Mouse (Mus musculus): ENCODE measurements at regions not wholly inside any gene's neighbourhood (a gene's known extent, or its start where the extent isn't known, plus 50 kb on each side); places are given as distances from the start of the nearest gene placed in this dataset.

GRCm38 (mm10) chr1:88860871-88861589 lies 159.0 kb upstream of the Arl4c start:
- Histone ChIP-seq H3K27ac (peak overlapping the region; percentile 29; the same call in 1 of the 2 replicates), H3K4me3 (no peak overlapping the region), H3K9ac (no peak overlapping the region), H3K27me3 (no peaks in the 10 kb centered on the region), H3K4me2 (0 out of 2 replicates have a peak overlapping the region, but pooled peaks have one; percentile 6), H3K36me3 (no peaks in the 10 kb centered on the region), H3K9me3 (no peaks in the 10 kb centered on the region), H3K4me1 (0 out of 2 replicates have a peak, but pooled peaks cover 11% of the 10 kb centered on the region)
- no peak for ATAC-seq (ENCODE audit: borderline replicate concordance, extremely low read depth, low FRiP score, low TSS enrichment)
- 15% methylated on average over 7 of the region's 7 CpGs for WGBS

DNA sequence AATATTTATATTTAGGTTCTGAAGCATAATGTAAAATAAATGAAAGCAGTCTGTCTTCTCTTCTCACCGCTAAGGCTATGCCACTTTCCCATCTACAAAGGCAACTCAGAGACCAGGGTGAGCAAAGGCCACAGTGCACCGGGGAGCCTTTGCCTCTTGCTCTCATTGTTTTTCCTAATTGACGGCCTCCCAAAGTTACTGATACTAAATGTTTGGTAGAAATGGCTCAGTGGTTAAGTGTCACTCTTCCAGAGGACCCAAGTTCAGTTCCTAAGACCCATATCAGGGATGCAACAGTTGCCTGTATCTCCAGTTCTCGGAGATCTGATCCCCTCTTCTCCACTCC lies 159.5 kb upstream of the Arl4c start:
- no peak overlapping the region for H3K4me3 ChIP-seq
- H3K9ac ChIP-seq, result no peak overlapping the region
- 0 out of 2 replicates have a peak overlapping the region, but pooled peaks have one; percentile 6 for H3K4me2 ChIP-seq
- H3K9me3 ChIP-seq, result no peaks in the 10 kb centered on the region
- H3K4me1 ChIP-seq, result 0 out of 2 replicates have a peak, but pooled peaks cover 11% of the 10 kb centered on the region
- no peaks in the 10 kb centered on the region for H3K27me3 ChIP-seq
- H3K27ac ChIP-seq, result peak overlapping the region; percentile 29; the same call in 1 of the 2 replicates
- WGBS, result 45% methylated on average over 4 of the region's 4 CpGs
- no peaks in the 10 kb centered on the region for H3K36me3 ChIP-seq
- no peak for ATAC-seq (ENCODE audit: borderline replicate concordance, extremely low read depth, low FRiP score, low TSS enrichment)

DNA sequence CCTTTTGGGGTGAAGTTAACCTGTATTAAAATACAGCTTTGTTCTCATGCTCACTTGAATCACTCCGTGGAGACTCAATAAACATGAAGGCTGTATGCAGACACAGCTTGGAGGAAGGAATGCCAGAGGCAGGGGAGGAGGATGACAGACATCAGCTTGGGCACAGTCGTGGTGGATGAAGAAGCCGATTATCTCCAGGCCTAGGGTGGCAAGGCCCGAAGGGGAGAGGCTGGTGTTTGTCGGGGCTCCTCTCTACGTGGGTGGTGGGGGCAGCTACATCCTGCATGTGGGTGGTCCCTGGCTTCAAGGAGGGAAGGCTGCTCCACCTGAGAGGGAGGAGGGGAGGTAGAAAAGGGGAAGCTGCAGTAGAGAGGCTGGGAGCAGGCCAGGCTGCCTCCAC lies 163.4 kb upstream of the Arl4c start:
- Histone ChIP-seq H3K27me3 (no peaks in the 10 kb centered on the region), H3K9ac (no peak overlapping the region), H3K27ac (no peak overlapping the region), H3K9me3 (no peaks in the 10 kb centered on the region), H3K4me1 (0 out of 2 replicates have a peak, but pooled peaks cover 11% of the 10 kb centered on the region), H3K36me3 (no peaks in the 10 kb centered on the region), H3K4me3 (no peak overlapping the region), H3K4me2 (no peak overlapping the region)
- no peak for ATAC-seq (ENCODE audit: borderline replicate concordance, extremely low read depth, low FRiP score, low TSS enrichment)
- WGBS, result 18% methylated on average over 6 of the region's 6 CpGs

DNA sequence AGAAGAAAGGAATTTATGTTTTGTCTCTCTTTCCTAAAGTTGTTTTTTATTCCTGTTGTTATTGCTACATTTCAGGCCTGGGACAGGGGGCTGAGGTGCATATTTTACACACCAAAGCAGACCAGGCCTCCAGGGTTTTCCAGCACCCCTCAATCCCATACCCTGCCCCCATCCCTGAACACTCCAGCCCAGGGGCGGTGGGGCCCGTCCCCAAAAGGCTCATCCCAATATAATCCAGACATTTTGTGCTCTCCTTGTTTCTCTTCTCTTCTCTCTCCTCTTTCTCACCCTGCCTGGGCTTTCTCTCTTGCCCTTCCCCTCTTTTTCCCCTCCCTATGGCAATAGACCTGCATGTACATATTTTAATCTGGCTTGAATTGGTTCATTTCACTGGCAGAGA lies 164.6 kb upstream of the Arl4c start:
- Histone ChIP-seq H3K9me3 (no peaks in the 10 kb centered on the region), H3K4me2 (no peak overlapping the region), H3K9ac (no peak overlapping the region), H3K4me1 (0 out of 2 replicates have a peak, but pooled peaks cover 3% of the 10 kb centered on the region), H3K27me3 (no peaks in the 10 kb centered on the region), H3K36me3 (no peaks in the 10 kb centered on the region), H3K27ac (no peak overlapping the region), H3K4me3 (no peak overlapping the region)
- WGBS, result 93% methylated on average over 2 of the region's 2 CpGs
- no peak for ATAC-seq (ENCODE audit: borderline replicate concordance, extremely low read depth, low FRiP score, low TSS enrichment)

GRCm38 (mm10) chr1:88867138-88867537 lies 165.1 kb upstream of the Arl4c start:
- no peak overlapping the region for H3K4me2 ChIP-seq

GRCm38 (mm10) chr1:88869885-88870284 lies 167.9 kb upstream of the Arl4c start:
- Histone ChIP-seq H3K4me3 (no peak overlapping the region), H3K4me2 (no peak overlapping the region), H3K9ac (no peak overlapping the region), H3K9me3 (no peaks in the 10 kb centered on the region), H3K27me3 (no peaks in the 10 kb centered on the region), H3K36me3 (no peaks in the 10 kb centered on the region), H3K27ac (no peak overlapping the region), H3K4me1 (no peaks in the 10 kb centered on the region)
- WGBS, result 79% methylated on average over 4 of the region's 4 CpGs
- no peak for ATAC-seq (ENCODE audit: borderline replicate concordance, extremely low read depth, low FRiP score, low TSS enrichment)

More at GRCm38 (mm10) chr1:88867138-88867537, 165.1 kb upstream of the Arl4c start:
- no peaks in the 10 kb centered on the region for H3K9me3 ChIP-seq
- ATAC-seq (ENCODE audit: borderline replicate concordance, extremely low read depth, low FRiP score, low TSS enrichment), result no peak
- H3K27me3 ChIP-seq, result no peaks in the 10 kb centered on the region
- H3K4me3 ChIP-seq, result no peak overlapping the region
- no peaks in the 10 kb centered on the region for H3K4me1 ChIP-seq
- no peak overlapping the region for H3K9ac ChIP-seq
- no peak overlapping the region for H3K27ac ChIP-seq
- H3K36me3 ChIP-seq, result no peaks in the 10 kb centered on the region
- WGBS, result 73% methylated on average over 3 of the region's 3 CpGs

DNA sequence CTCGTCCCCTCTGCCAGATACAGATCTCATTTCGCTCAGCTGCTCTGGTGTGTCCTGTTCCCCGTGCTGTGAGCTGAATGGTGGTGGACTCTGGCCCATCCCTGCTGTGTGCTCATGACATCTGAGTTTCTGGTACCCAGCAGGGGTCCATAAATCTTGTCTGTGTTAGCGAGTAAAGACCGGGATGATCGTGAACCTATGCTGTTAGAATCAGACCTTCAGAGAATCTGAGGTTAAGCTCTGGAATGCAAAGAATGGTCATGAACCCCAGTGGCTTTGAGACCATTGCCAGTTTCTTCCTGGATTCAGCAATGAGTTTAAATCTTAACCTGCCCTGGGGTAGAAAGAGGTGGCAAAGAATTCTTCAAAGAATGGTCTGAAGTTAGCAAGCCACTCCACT lies 173.3 kb upstream of the Arl4c start:
- H3K4me3 ChIP-seq, result no peak overlapping the region
- H3K9ac ChIP-seq, result no peak overlapping the region
- no peak overlapping the region for H3K27ac ChIP-seq
- no peak for ATAC-seq (ENCODE audit: borderline replicate concordance, extremely low read depth, low FRiP score, low TSS enrichment)
- H3K4me1 ChIP-seq, result peaks cover 3% of the 10 kb centered on the region; the same call in 1 of the 2 replicates
- H3K9me3 ChIP-seq, result no peaks in the 10 kb centered on the region
- no peak overlapping the region for H3K4me2 ChIP-seq
- WGBS, result 57% methylated on average over 6 of the region's 6 CpGs
- no peaks in the 10 kb centered on the region for H3K27me3 ChIP-seq
- H3K36me3 ChIP-seq, result no peaks in the 10 kb centered on the region

- Histone ChIP-seq H3K4me2 (no peak overlapping the region), H3K4me1 (peaks cover 3% of the 10 kb centered on the region; the same call in 1 of the 2 replicates), H3K36me3 (no peaks in the 10 kb centered on the region), H3K9ac (no peak overlapping the region), H3K27ac (peak overlapping the region; percentile 50), H3K27me3 (no peaks in the 10 kb centered on the region), H3K9me3 (no peaks in the 10 kb centered on the region), H3K4me3 (no peak overlapping the region)
- ATAC-seq (ENCODE audit: borderline replicate concordance, extremely low read depth, low FRiP score, low TSS enrichment), result no peak
- WGBS, result 67% methylated on average over 11 of the region's 11 CpGs
Observed at GRCm38 (mm10) chr1:88877441-88877840, 175.4 kb upstream of the Arl4c start.

GRCm38 (mm10) chr1:88878831-88879230 lies 176.8 kb upstream of the Arl4c start:
- Histone ChIP-seq H3K36me3 (no peaks in the 10 kb centered on the region), H3K4me2 (no peak overlapping the region), H3K9me3 (no peaks in the 10 kb centered on the region), H3K9ac (no peak overlapping the region), H3K27ac (no peak overlapping the region), H3K4me1 (peaks cover 3% of the 10 kb centered on the region; the same call in 1 of the 2 replicates), H3K4me3 (no peak overlapping the region), H3K27me3 (no peaks in the 10 kb centered on the region)
- no peak for ATAC-seq (ENCODE audit: borderline replicate concordance, extremely low read depth, low FRiP score, low TSS enrichment)
- 74% methylated on average over 10 of the region's 10 CpGs for WGBS

DNA sequence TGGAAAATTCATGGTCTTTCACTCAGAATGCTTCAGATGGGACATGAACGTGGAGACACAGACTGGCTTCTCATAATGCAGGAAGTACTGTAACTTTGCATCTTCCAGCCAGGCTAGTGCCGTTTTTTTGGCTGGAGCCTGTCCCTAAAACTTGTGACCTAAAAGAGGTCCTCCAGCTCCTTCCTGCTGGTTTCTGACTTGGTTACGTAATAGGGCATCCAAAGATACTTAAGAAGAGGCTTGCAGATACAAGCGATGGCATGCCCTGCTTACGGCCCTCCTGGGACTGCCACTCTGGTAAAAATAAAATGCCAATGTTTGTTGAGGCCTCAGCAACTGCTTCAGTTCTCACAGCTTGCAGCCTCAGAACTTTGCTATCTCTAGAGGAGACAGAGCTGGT lies 177.3 kb upstream of the Arl4c start:
- ATAC-seq (ENCODE audit: borderline replicate concordance, extremely low read depth, low FRiP score, low TSS enrichment), result no peak

DNA sequence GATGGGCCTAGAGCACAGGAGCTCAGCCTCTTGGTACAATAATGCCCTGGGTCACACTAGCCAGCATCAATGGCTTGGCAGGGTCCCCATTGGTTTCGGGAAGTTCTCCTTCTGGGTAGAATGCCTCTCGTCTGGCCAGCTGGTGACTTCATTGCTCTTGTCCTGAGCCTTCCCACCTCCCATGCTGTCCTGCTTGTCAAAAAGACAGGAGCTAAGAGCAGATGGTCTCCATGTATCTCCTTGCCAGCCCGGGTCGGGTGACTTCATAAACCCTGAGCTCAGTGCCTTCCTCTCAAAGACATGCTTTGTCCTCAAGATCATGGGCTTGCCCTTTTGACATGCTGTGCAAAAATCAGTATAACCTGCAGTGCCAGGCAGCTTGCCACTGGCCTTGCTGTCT lies 179.2 kb upstream of the Sh3bp4 start:
- Histone ChIP-seq H3K9ac (no peak overlapping the region), H3K9me3 (no peaks in the 10 kb centered on the region), H3K27ac (no peak overlapping the region), H3K4me2 (no peak overlapping the region), H3K4me1 (no peaks in the 10 kb centered on the region), H3K4me3 (no peak overlapping the region), H3K27me3 (no peaks in the 10 kb centered on the region), H3K36me3 (no peaks in the 10 kb centered on the region)
- 86% methylated on average over 4 of the region's 4 CpGs for WGBS
- ATAC-seq (ENCODE audit: borderline replicate concordance, extremely low read depth, low FRiP score, low TSS enrichment), result no peak

More for the DNA sequence above, 177.3 kb upstream of the Arl4c start:
- no peaks in the 10 kb centered on the region for H3K9me3 ChIP-seq
- no peak overlapping the region for H3K4me3 ChIP-seq
- H3K27me3 ChIP-seq, result no peaks in the 10 kb centered on the region
- no peak overlapping the region for H3K4me2 ChIP-seq
- no peak overlapping the region for H3K27ac ChIP-seq
- H3K36me3 ChIP-seq, result no peaks in the 10 kb centered on the region
- no peak overlapping the region for H3K9ac ChIP-seq
- 79% methylated on average over 5 of the region's 5 CpGs for WGBS
- peaks cover 3% of the 10 kb centered on the region; the same call in 1 of the 2 replicates for H3K4me1 ChIP-seq

- no peaks in the 10 kb centered on the region for H3K4me1 ChIP-seq
- H3K9me3 ChIP-seq, result no peaks in the 10 kb centered on the region
- no peak for ATAC-seq (ENCODE audit: borderline replicate concordance, extremely low read depth, low FRiP score, low TSS enrichment)
- H3K27ac ChIP-seq, result no peak overlapping the region
- H3K9ac ChIP-seq, result no peak overlapping the region
- H3K27me3 ChIP-seq, result no peaks in the 10 kb centered on the region
- WGBS, result 74% methylated on average over 8 of the region's 8 CpGs
- H3K4me3 ChIP-seq, result no peak overlapping the region
- no peak overlapping the region for H3K4me2 ChIP-seq
- no peaks in the 10 kb centered on the region for H3K36me3 ChIP-seq
Observed at GRCm38 (mm10) chr1:88902426-88902825, 167.8 kb upstream of the Sh3bp4 start.
